Mouse (Mus musculus): ENCODE measurements around the gene Etnppl. TPM values are rescaled to one million over a fixed set of nuclear protein-coding genes. Genes with fewer than 3 reads are reported as not detected.

Etnppl gene
- polyA plus RNA-seq (2012; rRNA removed), result 0.29 and 0.62 TPM in 2 replicates

DNA sequence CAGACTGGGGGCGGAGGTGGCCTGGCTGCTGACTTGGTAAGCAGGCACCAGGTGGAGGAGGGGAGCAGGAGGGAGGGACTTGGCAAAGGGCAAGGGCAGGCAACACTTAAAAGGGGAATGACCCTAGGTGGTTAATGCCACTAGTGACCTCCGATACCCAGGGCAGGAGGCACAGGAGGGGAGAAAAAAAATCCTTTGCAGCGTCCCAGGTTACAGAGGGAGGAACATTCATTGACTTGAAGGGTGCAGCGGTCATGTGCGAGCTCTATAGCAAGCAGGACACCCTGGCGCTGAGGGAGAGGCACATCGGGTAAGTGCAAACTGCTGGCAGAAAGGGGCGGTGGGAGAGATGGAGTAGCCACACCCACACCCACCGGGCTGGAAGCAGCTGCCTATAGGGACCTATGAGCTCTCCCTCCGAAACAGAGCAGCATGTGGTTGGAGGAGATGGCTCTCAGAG is at the start of gene Etnppl:
Gene Etnppl, plus strand, starts transcription at position 10 of the 460 bp plus-strand sequence.
- DNase-seq (ENCODE audit: low read depth, low spot score), result no peak

DNA sequence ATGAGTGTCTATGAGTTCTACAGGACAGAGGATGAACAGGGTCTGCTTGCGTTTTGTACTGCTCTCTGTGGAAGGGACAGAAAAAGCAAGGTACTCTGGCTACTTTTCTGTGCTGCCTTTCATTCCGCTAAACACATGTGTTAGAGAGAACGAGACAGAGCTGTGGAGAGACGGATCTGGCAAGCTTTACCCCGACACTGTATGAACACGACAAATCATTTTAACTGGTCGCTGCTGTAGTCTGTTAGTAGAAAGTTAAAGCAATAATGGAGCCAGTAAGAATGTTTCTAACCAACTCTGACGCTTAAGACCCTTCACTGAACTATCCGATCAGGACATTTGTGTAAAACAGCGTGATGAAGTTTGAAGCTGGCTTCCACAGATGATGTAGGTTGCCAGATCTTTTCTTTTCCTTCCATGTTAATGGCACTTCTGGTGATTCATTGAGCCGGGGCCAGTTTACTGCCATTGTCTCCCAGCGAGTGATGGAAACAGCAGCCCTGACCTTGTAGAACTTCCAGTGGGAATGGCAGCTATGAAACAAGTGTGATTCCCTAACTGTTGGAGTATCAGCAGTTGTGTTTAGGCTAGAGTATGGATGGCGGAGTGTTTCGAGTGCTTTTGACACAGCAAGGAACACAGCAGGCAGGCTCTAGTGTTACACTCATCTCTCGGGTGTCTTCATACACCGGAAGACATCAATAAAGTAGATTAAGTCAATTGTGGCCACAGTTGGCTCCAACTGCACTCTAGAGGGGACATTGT is 48.7 kb upstream of the Etnppl start:
- 80% methylated on average over 16 of the region's 16 CpGs for WGBS
- DNase-seq (ENCODE audit: low read depth, low spot score), result no peak

More for the DNA sequence above, at the start of gene Etnppl:
- 2% methylated on average over 10 of the region's 10 CpGs for WGBS

DNA sequence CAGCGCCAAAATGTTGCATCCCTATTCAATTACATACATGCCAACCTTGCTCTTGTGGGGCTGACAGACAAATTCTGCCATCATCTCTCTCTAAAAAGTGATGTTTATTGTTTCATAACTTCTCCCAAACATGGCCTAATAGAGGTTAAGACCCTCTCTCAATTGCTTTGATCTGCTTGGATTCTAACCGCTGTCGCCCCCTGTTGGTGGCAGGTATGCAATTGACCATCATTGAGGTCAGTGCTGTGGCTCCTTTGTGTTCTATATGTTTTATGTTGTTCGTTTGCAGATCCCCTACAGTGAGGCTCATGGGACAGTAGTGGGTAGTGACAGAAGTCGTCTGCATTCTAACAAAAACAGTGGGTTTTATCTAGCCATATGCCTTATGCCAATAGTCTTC is 44.0 kb upstream of the Etnppl start:
- 73% methylated on average over 5 of the region's 5 CpGs for WGBS
- DNase-seq (ENCODE audit: low read depth, low spot score), result no peak

DNA sequence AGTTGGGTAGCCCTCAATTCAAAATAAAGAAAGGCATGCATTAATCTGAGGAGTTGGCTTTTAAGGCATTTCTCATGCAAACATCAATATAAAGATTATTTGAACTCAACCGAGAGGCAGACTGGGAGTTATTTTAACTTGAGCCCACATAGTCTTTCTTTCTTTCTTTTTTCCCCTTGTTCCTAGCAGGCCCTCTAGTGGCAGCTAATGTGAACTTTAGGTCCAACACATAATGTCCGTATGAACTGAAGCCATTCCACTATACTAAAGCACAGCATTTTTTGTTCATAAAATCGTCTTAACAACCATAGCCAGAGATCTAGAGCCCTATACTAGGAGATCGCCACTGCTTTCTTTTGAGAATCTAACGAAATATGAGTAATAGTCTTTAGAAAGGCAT is 42.6 kb upstream of the Etnppl start:
- peak; percentile 10 for DNase-seq (ENCODE audit: low read depth, low spot score)
- 17% methylated on average over 5 of the region's 5 CpGs for WGBS

DNA sequence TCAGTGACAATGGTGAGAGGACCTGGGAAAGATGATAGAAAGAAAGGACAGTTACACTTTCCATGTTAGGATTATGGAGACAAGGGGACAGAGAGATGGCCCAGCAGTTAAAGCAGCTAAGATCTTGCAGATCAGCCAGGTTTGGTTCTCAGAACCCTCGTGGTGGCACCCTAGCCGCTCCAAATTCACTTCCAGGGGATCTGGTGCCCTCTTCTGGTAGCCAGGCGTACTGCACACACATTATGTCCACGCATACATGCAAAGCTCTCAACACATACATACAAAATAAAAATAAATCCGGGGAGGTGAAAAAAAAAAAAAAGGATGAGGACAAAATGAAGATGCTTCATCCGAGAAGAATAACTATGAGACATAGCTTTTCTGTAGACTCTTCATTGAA is 40.6 kb upstream of the Etnppl start:
- no peak for DNase-seq (ENCODE audit: low read depth, low spot score)
- 74% methylated on average over 6 of the region's 6 CpGs for WGBS

DNA sequence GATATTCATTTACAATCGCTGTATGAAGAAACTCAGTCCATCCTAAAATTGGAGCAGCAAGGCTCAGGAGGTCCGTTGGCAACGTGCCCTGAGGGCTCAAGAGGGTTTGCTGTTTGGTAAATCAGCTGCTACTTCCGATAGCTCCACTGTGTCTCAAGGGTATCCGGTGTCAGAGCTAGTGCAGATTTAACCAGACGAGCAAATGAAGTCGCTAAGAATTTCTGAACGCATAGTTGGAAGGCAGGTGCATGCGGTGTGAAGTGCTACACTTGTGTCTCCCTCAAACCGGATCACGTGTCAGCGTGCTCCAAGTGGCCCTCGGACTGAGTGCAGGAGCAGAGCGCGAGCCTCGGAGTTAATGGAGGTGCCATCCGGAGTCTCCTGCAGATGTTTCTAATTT is 37.7 kb upstream of the Etnppl start:
- DNase-seq (ENCODE audit: low read depth, low spot score), result no peak

DNA sequence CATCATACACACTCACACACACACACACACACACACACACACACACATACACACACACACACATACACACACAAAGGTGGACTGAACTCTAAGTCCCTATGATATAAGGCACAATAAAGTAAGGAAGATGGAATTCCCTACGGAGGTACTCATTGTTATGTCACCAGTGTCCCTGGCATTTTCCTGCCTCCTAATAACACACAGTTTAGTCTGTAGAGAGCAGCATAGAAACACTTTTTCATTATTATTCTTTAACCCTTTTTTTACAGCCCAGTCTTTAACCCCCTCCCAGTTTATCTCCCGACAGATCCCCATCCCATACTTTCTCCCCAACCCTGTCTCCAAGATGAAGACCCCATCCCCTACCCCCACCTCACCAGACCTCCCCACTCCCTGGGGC is 35.7 kb upstream of the Etnppl start:
- WGBS, result 77% methylated on average over 2 of the region's 2 CpGs
- DNase-seq (ENCODE audit: low read depth, low spot score), result no peak

More for the DNA sequence above, 37.7 kb upstream of the Etnppl start:
- WGBS, result 74% methylated on average over 17 of the region's 17 CpGs

DNA sequence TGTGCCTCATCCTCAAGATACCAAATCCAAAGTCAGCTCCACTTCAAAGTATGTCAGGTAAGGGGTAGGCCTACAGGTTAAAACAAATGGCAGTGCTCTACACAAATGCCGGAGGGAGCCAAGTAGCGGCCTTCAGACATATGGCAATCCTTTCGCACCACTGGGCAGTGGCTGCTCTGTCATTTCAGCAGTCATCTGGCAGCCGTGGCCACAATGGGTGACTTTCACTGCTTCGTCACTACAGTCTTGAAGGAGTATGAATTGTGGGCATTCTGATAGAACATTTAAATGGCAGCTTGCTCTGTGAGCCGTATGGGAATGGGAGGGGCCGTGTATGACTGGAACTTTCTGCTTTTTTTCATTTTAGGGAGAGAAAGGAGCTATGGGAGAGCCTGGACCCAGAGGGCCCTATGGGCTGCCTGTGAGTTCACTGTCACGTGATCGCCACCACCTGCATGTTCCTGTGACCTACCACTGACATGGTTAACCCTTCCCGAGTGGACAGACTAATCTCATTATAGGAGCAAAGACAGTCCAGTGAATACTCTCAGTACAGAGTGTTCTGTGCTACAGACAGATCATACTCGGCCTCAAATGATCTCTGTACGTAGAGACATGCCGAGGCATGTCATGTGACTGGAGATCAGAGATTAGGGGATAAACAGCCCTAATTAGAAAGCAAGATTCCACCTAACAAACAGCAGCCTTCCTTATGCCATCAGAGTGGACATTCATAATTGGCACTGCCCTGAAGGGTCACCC is 34.2 kb upstream of the Etnppl start:
- DNase-seq (ENCODE audit: low read depth, low spot score), result no peak
- 86% methylated on average over 13 of the region's 13 CpGs for WGBS

DNA sequence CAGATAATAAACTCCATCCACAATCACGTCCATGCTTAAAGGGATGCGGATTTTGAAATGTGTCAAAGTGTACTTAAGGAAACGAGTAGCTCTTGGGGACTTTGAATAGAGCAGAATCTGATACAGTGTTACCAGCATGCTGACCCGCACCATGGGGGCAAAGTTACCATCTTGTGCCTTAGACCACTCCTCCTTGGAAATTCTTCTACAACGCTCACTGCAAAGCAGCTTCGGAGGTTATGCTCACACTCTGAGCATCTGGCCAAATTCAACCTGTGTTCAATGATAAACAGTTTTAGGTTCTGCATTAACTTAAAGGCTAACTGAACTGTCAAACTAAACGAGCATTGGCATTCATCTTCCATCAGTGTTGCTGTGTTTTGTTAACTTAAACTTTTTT is 33.2 kb upstream of the Etnppl start:
- DNase-seq (ENCODE audit: low read depth, low spot score), result no peak
- 75% methylated on average over 7 of the region's 7 CpGs for WGBS

DNA sequence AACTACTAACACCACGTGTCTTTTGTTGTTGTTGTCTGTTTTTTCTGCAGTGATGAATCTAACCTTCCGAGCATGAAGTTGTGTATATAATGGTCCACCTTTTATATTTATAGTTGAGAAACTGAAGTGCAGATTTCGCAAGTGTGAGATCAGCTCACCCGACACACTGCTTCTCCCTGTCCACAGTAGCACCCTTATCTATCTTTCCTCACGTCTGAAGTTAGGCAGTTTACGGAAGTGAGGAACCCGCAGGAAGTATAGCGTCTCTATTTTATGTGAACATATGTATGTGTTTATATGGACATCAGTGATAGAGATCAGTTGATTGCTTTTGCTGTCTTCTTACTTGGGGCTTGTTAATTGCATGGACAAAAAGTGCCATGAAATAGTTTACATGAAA is 22.2 kb upstream of the Etnppl start:
- DNase-seq (ENCODE audit: low read depth, low spot score), result no peak
- WGBS, result 62% methylated on average over 8 of the region's 8 CpGs

DNA sequence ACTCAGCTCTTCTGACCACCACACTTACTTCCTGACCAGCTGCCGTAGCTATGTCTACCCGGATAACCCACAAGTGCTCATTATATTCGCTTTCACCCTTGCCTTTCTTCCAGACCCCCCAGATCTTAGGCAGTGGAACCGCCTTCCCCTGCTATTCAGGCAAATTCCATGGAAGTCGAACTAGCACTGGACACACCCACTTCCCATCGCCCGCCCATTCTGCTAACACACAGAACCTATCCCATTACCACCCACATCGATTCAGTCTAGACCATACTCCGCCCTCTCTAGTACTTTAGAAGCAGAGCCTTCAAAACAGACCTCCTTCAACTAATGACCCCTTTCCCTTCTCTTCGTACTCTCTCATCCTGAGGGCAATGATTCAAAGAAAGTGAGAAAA is 15.8 kb upstream of the Etnppl start:
- no peak for DNase-seq (ENCODE audit: low read depth, low spot score)
- WGBS, result 65% methylated on average over 10 of the region's 10 CpGs

DNA sequence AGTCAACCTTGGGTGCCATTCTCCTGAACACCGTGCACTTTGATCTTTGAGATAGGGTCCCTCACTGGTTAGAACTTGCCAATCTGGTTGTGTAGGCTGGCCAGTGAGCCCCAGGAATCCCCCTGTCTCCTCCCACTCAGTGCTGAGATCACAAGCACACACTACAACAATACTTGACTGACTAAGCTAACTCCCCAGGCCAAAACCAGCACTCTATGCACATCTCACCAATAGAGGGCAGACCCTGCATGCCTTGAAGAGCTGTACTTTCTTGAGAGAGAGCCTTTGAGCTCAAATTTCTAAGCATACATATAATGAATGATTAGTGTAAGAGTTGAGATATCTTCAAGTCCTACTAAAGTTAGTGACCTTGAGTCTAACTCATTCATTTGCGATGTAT is 9.3 kb upstream of the Etnppl start:
- no peak for DNase-seq (ENCODE audit: low read depth, low spot score)
- WGBS, result 73% methylated on average over 2 of the region's 2 CpGs

DNA sequence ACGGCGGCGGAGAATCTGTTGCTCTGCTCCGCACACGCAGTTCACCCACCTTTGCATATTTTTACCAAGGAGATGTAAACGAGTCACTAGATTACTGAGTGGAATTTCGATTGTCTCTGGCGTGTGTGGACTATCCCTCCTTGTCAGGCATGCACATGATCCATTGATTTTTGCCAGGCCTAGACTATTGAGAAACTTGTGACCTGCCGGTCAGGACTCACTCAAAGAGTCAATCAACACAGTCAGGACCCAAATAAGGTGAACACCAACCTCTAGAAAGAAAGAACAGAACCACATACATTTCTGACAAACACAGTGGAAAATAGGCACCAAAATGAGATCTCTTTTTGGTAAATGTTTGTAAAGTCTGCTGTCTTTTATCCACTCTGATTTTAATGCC is 2.8 kb upstream of the Etnppl start:
- no peak for DNase-seq (ENCODE audit: low read depth, low spot score)
- 79% methylated on average over 9 of the region's 9 CpGs for WGBS

DNA sequence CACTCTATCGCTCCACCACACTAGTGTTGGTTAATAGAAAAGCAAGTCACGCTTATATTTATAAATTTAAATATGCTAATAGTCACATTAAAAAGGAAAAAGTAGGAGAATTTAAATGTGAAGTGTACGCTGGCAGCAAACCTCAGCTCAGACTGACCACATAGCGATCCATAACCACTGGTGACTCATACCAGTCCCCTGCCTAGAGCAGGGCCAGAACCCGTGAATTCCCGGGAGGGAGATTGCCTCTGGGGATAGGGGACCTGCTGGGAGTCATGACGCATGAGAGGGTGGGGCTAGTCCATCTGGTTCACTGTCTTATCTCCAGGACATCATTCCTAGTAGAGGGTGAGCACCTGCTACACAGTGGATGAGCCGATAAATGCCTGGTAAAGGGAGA is 1.6 kb upstream of the Etnppl start:
- WGBS, result 68% methylated on average over 8 of the region's 8 CpGs
- DNase-seq (ENCODE audit: low read depth, low spot score), result no peak

DNA sequence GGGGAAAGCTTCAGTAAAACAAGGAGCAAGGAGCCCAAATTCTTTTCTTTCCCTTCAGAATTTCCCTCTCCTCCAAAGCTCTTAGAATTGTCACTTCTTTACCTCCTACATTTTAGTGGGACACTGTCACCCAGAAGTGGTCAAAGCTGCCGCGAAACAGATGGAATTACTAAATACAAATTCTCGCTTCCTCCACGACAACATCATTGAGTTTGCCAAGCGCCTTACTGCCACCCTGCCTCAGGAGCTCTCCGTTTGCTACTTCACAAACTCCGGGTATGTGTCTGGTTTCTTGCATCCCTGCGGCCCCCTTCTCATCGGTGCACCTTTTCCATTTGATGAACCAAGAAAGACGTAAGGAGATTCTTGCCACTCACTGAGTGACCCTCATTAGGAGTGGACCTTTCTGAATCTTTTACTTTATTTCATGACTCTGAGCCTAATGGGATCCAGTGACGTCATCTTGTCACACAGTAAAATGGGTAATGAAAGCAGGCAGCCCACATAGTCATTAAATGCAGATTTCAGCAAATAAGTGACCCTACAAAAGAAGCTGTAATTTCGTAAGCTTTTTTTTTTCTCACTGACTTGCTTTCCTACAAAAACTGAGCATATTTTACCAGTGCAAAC is 3.4 kb downstream of the Etnppl start:
- DNase-seq (ENCODE audit: low read depth, low spot score), result no peak
- 68% methylated on average over 12 of the region's 12 CpGs for WGBS

DNA sequence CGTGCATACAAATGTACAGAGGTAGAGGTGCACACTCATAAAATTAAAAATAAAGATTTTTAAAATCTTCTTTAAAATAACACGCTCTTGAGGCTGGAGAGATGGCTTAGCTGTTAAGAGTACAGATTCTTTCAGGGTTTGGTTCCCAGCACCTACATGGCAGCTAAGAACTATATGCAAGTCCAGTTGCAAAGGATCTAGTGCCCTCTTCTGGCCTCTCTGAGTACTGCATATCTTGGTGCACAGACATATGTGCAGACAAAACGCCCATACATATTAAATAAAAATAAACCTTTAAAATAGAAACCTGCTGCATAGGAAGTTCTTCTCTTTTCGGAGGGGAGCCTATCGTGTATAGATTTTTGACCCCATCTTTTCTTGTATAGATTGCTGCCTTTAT is 11.1 kb downstream of the Etnppl start:
- DNase-seq (ENCODE audit: low read depth, low spot score), result no peak
- 93% methylated on average over 5 of the region's 5 CpGs for WGBS

DNA sequence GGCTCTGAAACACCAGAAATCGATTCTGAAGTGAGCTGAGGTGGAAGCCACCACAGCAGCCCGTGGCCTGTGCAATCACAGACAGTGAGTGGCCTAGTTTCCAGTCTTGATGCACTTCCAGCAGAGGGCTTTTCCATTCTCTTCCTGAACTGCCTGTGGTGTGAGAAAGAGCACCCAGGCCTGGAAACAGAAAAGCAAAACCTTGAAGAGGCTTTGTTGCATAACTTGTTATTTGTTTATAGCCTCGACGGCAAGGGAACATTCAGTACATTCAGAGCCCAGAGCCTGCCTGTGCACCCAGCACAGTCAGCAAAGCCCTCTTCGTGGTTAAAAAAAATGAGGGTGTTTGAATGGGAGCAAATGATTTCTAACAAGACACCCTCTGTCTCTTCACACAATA is 16.6 kb downstream of the Etnppl start:
- DNase-seq (ENCODE audit: low read depth, low spot score), result no peak
- 58% methylated on average over 5 of the region's 5 CpGs for WGBS

DNA sequence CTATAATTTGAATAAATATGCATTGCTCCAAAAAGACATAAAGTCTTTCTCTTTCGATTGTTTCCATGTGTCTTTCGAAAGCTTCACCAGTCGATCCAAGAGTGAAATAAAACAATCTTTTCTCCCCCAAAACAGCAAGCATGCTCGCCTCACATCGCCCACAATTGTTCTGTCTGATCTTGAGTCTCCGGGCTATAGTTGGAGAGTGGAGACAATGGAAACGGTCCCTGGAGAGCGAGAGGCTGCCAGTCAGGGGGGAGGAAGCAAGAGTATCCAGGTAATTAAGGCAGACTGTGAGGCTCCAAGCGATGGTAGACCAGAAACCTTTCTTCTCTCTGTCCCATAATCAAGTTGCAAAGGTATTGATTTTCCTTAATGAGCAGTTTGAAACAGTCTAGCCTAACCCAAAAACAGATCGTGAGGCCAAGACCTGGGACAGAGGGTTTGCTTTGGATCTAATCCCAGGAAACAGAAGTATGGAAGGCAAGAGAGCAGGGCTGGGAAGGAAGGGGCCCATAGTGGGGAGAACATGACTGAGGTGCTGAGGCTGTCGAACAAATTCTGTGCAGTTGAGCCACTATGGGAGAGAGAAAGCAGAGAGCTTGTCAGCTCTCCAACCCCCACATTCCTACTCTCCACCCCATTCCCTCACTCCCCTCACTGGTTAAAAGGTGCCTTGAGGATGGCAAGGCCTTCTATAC is 29.0 kb downstream of the Etnppl start:
- 81% methylated on average over 11 of the region's 11 CpGs for WGBS
- no peak for DNase-seq (ENCODE audit: low read depth, low spot score)

DNA sequence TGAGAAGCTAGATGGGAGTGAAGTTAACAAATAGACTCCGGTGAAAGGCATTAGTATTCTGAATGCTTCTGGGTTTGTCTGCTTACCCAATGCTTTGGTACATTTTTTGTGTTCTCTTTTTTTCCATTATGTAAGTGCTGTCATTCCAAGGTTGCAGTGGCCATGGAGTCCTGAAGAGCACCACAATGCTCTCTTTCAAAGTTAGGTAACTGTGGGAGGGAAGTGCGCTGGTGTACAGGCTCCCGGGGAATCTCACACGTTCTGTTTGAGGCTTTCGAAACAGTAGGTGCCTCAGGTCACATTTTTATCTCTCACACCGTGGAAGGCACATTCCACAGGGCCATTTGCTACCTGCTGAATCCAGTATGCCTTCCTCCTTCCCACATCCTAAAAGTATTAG is 32.3 kb downstream of the Etnppl start:
- DNase-seq (ENCODE audit: low read depth, low spot score), result no peak
- WGBS, result 58% methylated on average over 6 of the region's 6 CpGs

DNA sequence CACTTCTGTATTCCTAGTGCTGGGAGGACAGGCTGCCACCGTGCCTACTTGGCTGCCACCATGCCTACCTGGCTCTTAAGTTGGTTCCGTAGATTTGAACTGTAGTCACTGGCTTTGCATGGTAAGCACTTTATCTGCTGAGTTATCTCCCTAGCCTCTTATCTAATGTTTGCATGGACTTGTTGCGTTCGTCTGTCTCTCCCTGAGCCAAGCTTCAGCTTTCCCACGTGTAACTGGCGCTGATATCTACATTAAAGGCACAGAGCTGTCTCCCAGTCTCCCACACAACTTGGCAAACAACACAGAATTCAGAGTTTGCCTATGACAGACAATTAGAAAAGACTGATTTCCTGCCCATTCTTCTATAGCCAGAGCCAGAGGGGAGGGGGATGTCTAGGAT is 43.4 kb downstream of the Etnppl start:
- no peak for DNase-seq (ENCODE audit: low read depth, low spot score)
- 48% methylated on average over 6 of the region's 6 CpGs for WGBS

Data from large intestine, adult 2 months (tissue).